Mouse (Mus musculus) liver, postnatal 0 days (tissue): ENCODE measurements around the gene Rad51b. TPM values are rescaled to one million over a fixed set of nuclear protein-coding genes. Genes with fewer than 3 reads are reported as not detected.

Experiments used
- ATAC-seq: fragments of 200-750 bp; cut with Nextera tagmentation; 2 replicates; pipeline ENCODE4 v1.8.0; 2017; ENCODE audit warnings: mild to moderate bottlenecking, moderate library complexity
- DNase-seq: peaks from one replicate; pipeline ENCODE4 v3.0.0-alpha.2; 2016
- H3K27ac ChIP-seq: fragments of 300-500 bp; sonication (generic); 2 replicates; pipeline ENCODE4 v1.5.1; 2014; ENCODE audit warnings: antibody characterized with exemption, moderate library complexity, mild to moderate bottlenecking, low read depth
- H3K27me3 ChIP-seq: fragments of 300-500 bp; sonication (generic); 2 replicates; pipeline ENCODE4 v1.6.1; 2014; ENCODE audit warnings: low read length, control low read depth, mixed read lengths; ENCODE audit not compliant: insufficient read depth
- H3K36me3 ChIP-seq: fragments of 300-500 bp; sonication (generic); replicated peaks from 2 replicates; pipeline ENCODE4 v1.6.1; 2014; ENCODE audit warnings: mild to moderate bottlenecking, control low read depth, low read length, moderate library complexity, mixed read lengths; ENCODE audit not compliant: insufficient read depth
- H3K4me1 ChIP-seq: fragments of 300-500 bp; sonication (generic); 2 replicates; pipeline ENCODE4 v1.6.1; 2014; ENCODE audit warnings: antibody characterized with exemption, mild to moderate bottlenecking, control low read depth; ENCODE audit not compliant: insufficient read depth
- H3K4me2 ChIP-seq: fragments of 300-500 bp; sonication (generic); 2 replicates; pipeline ENCODE4 v1.6.1; 2014; ENCODE audit warnings: low read depth, mild to moderate bottlenecking, low read length, moderate library complexity, mixed read lengths
- H3K4me3 ChIP-seq: fragments of 300-500 bp; sonication (generic); 2 replicates; pipeline ENCODE4 v1.5.1; 2014; ENCODE audit warnings: low read depth, low read length
- H3K9ac ChIP-seq: fragments of 300-500 bp; sonication (generic); replicated peaks from 2 replicates; pipeline ENCODE4 v1.6.1; 2014; ENCODE audit warnings: mild to moderate bottlenecking, moderate library complexity
- H3K9me3 ChIP-seq: fragments of 300-500 bp; sonication (generic); 2 replicates; pipeline ENCODE4 v1.6.1; 2016; ENCODE audit warnings: mild to moderate bottlenecking, control low read depth, low read length, mixed read lengths
- CTCF ChIP-seq: sonication (generic); IDR thresholded peaks from 2 replicates; pipeline ENCODE4 v1.5.1; 2016; ENCODE audit warnings: antibody characterized with exemption, low read depth
- EP300 ChIP-seq: IDR thresholded peaks from 2 replicates; pipeline ENCODE4 v1.6.1; 2016; ENCODE audit warnings: antibody characterized with exemption, low read depth, mild to moderate bottlenecking
- WGBS: fragments of 180-500 bp; shearing (Covaris S2); extraction: QIAGEN DNeasy Blood & Tissue Kit; methylation state at CpG from one replicate; pipeline ENCODE4 v1.1.7; 2014; ENCODE audit not compliant: insufficient replicate concordance; 5-methylcytosine and 5-hydroxymethylcytosine counted together
- polyA plus RNA-seq: library from polyadenylated mRNA; unstranded; fragments of >200 nt; fragmentation: Nextera tagmentation; extraction: Ambion mirVana; gene quantifications from 2 replicates; pipeline ENCODE4 v1.2.1, GENCODE M21; 2015

The Rad51b gene
- polyA plus RNA-seq, 1 experiment from 2014 or later, result 2.5 TPM

DNA sequence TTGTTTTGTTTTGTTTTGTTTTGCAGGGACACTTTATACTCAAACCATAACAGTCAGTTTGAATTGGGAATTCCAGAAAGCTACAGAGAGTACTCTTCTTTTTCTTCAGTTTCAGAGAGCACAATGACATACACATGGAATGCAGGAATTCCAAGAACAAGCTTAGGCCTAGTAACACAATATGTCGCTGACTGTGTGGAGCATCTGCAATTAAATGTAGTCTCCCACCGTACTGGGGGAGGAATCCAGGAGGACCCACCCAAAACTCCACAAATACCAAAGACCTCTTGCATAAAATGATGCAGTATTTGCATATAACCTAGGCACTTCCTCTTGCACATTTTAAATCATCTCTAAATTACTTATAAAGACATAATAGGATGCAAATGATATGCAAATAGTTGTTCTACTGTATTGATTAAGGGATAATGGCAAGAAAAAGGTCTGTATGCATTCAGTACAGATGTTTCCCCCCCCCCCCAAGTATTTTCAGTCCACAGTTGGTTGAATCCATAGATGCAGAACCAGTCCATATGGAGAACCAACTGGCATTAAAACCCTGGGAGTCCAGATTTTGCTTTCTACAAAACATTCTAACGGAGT lies 398.9 kb downstream of the Rad51b start:
- no peaks in the 10 kb centered on the region for H3K9me3 ChIP-seq

DNA sequence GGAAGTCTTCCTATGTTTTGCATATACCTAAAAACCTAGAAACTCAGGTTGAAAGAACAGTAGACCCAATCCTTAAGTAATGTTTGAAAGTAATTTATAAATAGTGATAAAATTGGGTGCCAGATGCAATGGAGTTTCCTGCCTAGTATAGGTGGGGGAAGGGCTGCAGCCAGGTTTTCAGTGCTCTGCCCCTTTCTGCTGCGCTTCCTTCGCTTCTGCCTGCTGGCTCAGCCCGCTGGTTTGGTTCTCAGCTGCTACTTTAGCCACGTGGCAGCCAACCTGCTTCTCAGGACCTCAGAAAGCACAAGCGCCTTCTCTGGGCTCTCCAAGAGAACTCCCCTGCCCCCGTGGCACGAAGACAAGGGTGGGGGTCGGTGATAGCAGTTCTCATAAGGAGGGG lies 406.5 kb downstream of the Rad51b start:
- no peaks in the 10 kb centered on the region for H3K27me3 ChIP-seq
- H3K9me3 ChIP-seq, result no peaks in the 10 kb centered on the region
- H3K36me3 ChIP-seq, result no peaks in the 10 kb centered on the region
- ATAC-seq (no peak), DNase-seq (no peak)
- H3K4me3 ChIP-seq, result no peak overlapping the region
- H3K9ac ChIP-seq, result no peak overlapping the region
- no peak overlapping the region for H3K4me2 ChIP-seq
- 78% methylated on average over 8 of the region's 8 CpGs for WGBS
- no peak for TF ChIP-seq EP300
- no peak for TF ChIP-seq CTCF
- H3K27ac ChIP-seq, result no peak overlapping the region
- H3K4me1 ChIP-seq, result no peaks in the 10 kb centered on the region

More for the DNA sequence above, 398.9 kb downstream of the Rad51b start:
- Histone ChIP-seq H3K27me3 (no peaks in the 10 kb centered on the region), H3K4me3 (no peak overlapping the region), H3K9ac (no peak overlapping the region), H3K36me3 (no peaks in the 10 kb centered on the region), H3K4me1 (peaks cover 8% of the 10 kb centered on the region), H3K4me2 (no peak overlapping the region), H3K27ac (no peak overlapping the region)
- no peak for DNase-seq
- no peak for ATAC-seq
- WGBS, result 86% methylated on average over 3 of the region's 3 CpGs
- TF ChIP-seq EP300 (no peak), CTCF (no peak)

DNA sequence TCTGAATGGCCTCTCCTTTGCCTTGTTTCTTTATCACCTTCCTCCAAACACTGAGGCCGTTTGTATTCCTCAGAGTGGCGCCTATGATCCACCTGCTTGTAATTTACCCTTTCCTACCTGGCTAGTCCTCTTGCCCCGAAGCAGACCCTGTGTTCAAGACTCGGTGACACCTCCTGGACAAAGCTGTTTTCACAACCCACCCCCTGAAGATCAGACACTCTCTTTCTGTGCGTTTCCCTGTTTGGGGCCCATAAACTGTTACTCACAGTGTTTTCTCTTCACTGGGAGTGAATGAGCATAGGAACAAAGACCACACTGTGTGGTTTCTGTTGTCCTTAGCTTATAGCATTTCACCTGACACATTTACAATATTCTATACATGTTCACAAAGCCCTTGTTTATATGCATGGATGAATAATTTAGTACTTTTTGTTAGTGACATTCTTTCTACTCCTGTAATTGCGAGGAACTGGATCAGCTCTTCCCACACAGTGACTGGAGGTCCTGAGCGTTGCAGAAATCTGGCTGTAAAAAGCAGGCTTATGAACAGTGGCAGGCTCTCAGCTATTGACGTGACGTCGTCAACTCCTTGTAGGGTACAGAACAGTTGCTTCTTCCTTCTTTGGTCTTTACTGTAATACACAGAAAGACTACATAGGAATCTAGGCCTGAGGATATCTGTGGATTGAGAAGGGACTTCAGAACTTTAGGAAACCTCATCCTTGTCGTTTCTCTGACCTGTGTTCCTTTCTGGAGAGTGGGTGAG lies 408.6 kb downstream of the Rad51b start:
- Histone ChIP-seq H3K9ac (no peak overlapping the region), H3K4me2 (no peak overlapping the region), H3K36me3 (no peaks in the 10 kb centered on the region), H3K27ac (no peak overlapping the region), H3K9me3 (no peaks in the 10 kb centered on the region), H3K27me3 (no peaks in the 10 kb centered on the region), H3K4me3 (no peak overlapping the region), H3K4me1 (no peaks in the 10 kb centered on the region)
- ATAC-seq (no peak), DNase-seq (no peak)
- TF ChIP-seq CTCF (no peak), EP300 (no peak)
- WGBS, result 69% methylated on average over 11 of the region's 11 CpGs

DNA sequence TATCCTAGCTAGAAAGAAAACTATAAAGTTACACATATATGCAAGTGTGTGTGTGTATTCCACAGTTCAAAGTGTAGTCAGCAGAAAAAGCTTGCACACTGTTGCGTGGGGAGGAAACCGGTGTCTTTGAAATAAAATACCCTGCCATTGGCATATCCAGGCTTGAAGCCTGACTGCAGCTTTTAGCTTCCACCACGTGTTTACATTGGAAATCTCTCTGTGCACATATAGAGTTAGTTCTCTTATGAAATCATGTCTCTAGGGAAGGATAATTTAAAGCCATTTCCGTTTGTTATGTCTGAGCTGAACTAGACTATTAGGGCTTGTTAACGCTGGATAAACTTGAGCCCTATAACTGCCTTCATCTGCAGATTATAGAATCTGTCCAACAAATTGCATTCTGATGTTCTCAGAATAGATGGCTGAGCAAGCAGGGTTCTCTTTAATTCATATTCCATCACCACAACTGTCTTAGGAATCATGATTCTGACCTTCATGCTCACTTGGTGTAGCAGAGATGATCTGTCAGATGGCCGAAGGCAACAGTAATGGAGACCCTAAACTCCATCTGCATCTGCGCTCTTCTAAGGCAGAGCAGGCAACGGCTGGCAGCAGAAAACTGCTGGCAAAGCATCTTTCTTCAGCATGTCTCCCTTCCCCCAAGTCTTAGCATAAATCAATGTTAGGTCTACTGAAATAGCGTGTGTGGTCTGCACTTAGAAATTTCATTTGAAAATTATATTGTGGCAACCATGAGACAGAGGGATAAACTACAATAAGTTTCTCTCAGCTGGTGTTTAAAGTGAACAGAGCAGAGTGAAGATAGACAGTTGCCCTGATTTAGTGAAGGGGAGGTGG lies 410.7 kb downstream of the Rad51b start:
- Histone ChIP-seq H3K27me3 (no peaks in the 10 kb centered on the region), H3K4me2 (no peak overlapping the region), H3K9ac (no peak overlapping the region), H3K27ac (no peak overlapping the region), H3K4me3 (no peak overlapping the region), H3K36me3 (no peaks in the 10 kb centered on the region), H3K9me3 (no peaks in the 10 kb centered on the region), H3K4me1 (no peaks in the 10 kb centered on the region)
- TF ChIP-seq EP300 (no peak), CTCF (no peak)
- DNase-seq, result no peak
- 71% methylated on average over 9 of the region's 9 CpGs for WGBS
- no peak for ATAC-seq

DNA sequence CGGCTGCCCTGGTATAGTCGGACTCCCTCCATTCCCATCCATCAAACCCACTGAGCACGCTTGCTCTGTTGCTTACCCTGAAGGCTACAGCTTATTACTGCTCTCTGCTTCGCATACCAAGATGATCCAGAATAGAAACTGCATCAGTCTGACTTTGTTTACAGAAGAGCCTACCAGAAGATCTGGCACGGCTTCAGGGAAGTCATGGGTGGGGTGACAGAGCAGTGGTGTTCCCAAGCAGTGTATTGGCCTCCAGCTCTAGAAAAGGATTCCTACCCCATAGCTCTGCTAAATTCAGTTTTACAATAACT lies 411.3 kb downstream of the Rad51b start:
- no peak for DNase-seq

DNA sequence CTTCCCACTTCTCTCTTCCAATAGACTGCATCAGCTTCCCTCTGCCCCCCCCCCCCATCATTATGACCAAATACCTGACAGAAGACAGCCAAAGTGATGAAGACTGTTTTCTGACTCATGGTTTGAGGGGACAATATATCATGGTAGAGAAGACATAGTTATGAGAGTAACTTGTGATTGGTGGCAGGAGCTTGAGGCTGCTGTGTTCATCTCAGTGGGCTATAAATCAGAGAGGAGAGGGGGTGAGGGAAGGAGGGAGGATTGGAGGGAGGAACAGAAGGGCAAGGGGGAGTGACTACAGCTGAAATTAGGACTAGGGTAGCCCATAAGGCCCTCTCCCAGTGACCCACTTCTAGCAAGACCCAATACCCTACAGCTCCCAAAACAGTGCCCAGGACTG lies 416.2 kb downstream of the Rad51b start:
- Histone ChIP-seq H3K27me3 (no peaks in the 10 kb centered on the region), H3K36me3 (no peaks in the 10 kb centered on the region), H3K4me3 (no peak overlapping the region), H3K9me3 (no peaks in the 10 kb centered on the region), H3K4me1 (no peaks in the 10 kb centered on the region), H3K9ac (no peak overlapping the region), H3K27ac (no peak overlapping the region), H3K4me2 (no peak overlapping the region)
- TF ChIP-seq EP300, result no peak
- TF ChIP-seq CTCF, result no peak
- no peak for DNase-seq
- ATAC-seq, result no peak

More for the DNA sequence above, 411.3 kb downstream of the Rad51b start:
- ATAC-seq, result no peak
- TF ChIP-seq CTCF (no peak), EP300 (no peak)
- Histone ChIP-seq H3K4me3 (no peak overlapping the region), H3K27me3 (no peaks in the 10 kb centered on the region), H3K4me2 (no peak overlapping the region), H3K4me1 (no peaks in the 10 kb centered on the region), H3K36me3 (no peaks in the 10 kb centered on the region), H3K9ac (no peak overlapping the region), H3K27ac (no peak overlapping the region), H3K9me3 (no peaks in the 10 kb centered on the region)
- WGBS, result 77% methylated on average over 5 of the region's 5 CpGs
